Mouse (Mus musculus): Measurements from ENCODE around the gene Gng2. TPM values are rescaled to one million over a fixed set of nuclear protein-coding genes. Genes with fewer than 3 reads are reported as not detected.

The Gng2 gene
- polyA plus RNA-seq (2012; rRNA removed), result 113 and 172 TPM in 2 replicates

DNA sequence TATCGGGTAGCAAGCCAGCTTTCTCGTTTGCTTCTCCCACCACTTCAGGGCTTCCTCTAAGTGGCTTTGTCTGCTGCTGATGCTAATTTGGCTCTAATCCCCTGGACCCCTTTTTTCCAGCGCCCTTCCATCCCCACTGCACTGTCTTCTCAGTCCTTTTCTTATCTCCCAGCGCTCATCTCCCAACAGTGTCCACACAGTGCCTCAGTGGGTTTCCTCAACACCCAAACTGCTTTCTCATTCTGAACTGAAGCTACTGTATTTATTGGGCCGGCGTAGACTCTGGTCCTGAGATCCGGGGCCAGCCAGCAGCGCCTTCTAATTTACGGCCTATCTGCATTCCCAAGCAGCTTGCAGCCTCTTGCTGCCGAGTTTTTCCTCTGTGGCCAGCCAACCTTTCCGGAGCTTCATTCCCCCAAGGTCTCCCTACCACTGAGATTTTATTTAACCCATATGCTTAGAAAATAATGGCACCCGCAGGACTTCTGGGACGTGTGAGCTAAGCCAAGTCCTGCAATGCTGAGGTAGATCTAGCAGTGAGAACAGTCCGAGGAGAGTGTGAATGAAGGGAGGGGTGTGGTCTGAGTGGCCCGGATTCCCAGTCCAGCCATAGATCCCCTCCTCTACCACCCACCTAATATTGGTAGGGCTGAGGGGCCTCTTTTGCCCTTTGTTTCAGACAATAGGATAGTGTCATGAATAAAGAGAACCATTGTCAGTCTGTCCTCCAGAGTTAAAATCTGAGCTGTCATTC, at the start of gene Gng2:
TSS of gene Gng2 (minus strand) at position 357 of the 754 bp plus-strand sequence.

DNA sequence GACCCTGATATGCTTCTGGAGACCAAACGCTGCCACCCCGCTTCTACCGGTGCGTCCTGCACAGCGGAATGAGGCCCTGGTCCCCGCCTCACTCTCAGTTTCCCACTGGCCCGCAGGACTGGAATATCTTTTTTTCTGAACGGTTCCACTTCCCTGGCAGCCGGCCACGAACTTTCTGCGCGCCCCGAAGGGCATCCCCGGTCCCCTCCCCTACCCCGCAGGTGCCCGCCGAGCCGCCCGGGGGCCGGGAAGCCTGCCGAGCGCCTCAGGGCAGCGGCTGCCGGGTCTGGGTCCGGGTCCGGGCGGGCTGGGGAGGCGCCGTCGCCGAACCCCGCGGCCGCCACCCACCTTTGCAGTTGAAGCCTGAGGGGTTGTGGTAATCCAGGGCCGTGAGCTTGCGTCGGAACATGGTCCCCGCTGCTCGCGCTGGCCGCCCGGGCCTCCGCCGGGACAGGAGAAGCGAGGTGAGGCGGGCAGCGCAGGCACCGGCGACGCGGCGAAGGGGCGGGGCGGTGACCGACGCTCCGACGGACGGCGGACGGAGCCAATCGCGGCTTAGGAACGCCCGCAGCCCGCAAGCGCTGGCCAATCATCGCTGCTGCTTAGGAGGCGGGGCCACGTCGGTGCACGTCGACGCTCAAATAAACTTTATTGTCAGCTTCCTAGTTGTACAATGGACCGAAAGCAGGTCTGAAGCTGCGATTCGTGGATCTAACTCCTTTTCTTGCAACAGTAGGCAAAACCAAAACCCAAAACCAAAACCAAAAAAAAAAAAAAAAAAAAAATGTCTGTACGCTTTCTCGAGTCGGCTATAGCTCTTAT, 153.9 kb downstream of the Gng2 start, which contains the start of gene Rtraf:
TSS of gene Rtraf (minus strand) at position 504 of the 822 bp plus-strand sequence.

Other genes with a start within 250 kb of the Gng2 start
- gene Nid2, start 226.4 kb downstream of the Gng2 start, polyA plus RNA-seq (2012; rRNA removed), result 22.9 and 36.7 TPM in 2 replicates
- gene Rtraf, start 153.8 kb downstream of the Gng2 start, polyA plus RNA-seq (2012; rRNA removed), result 121 and 190 TPM in 2 replicates
- 6.3 and 7.1 TPM in 2 replicates for gene Saysd1, start 160.9 kb upstream of the Gng2 start, polyA plus RNA-seq (2012; rRNA removed)
- 5.6 and 6.9 TPM in 2 replicates for gene Kcnk5, start 204.2 kb upstream of the Gng2 start, polyA plus RNA-seq (2012; rRNA removed)

All from central nervous system, embryonic 11.5 days (tissue).